Mouse (Mus musculus): Measurements from ENCODE around the gene Exosc5.

Gene Exosc5

DNA sequence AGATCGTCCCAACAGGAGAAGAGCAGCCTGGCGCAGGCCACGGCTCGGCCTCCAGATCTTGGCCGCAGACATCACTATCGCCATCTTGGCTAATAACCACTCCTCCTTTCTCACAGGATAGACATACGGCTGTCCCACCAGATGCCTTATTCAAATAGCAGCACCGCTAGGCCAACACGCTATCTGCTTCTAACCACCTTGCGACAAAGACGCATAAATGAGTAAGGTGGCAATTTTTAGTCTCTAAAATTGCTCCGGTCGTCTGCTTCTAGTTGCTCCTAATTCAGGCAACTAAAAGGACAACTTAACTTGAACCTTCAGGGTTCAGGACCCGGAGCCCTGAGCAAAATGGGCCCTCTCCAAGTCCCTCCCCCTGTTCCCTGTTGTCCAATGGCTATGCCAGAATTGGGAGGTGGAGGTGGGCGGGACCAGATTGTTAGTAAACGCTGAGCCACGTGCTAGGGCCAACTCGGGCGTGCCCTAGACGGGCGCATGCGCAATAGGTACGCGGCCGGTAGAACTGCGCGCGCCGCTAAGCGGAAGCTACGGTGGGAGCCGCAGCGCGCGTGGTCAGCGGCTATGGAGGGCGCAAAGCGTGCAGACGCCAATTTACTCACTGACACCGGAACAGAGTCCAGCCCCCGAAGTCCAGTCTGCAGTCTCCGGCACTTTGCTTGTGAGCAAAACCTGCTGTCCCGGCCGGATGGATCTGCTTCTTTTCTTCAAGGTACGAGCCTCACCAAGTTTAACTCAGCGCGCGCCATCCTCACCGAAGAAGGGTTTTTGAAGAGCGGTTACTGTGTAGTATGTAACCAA, at the start of gene Exosc5, which contains the start of gene Bckdha:
Gene Exosc5 (plus strand): TSS at position 508 of the 816 bp plus-strand sequence.
Gene Bckdha (minus strand): TSS at position 325 of the 816 bp plus-strand sequence.
- peak; percentile 99 for DNase-seq (ENCODE audit: low spot score in 2 of 2)

DNA sequence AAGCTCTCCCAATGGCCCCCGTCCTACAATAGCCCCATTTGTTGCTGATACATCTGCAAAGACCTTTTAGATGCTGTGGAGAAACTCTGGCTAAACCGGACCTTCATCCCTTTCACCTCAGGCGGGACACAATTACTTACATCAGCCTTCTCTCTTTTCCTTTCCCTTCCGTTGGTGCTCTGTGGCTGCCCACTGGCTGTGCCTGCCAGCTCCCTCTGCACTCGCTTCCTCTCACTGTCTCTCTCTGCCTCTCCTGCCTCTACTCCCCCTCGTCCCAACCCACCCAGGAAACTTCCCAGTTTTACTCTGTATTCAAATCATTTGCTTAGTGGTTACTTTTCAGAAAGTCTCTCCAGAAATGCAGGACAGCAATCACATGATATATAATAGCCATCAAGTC, 48.9 kb upstream of the Exosc5 start:
- DNase-seq (ENCODE audit: low spot score in 2 of 2), result no peak

DNA sequence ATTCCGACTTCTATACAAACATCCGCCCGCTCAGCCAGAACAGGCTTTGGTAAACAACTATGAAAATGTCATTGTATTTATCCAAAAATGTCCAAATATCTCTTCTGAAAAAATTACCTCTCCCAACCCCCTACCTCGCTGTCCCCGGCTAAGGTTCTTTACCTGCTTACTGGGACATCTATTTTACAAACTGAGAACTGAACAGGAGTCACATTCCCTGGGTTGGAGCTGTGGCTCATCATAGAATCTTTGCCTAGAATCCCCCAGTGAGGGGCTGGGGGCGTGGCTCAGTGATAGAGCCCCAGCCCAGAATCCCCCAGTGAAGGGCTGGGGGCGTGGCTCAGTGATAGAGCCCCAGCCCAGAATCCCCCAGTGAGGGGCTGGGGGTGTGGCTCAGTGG, 47.5 kb upstream of the Exosc5 start:
- no peak for DNase-seq (ENCODE audit: low spot score in 2 of 2)

DNA sequence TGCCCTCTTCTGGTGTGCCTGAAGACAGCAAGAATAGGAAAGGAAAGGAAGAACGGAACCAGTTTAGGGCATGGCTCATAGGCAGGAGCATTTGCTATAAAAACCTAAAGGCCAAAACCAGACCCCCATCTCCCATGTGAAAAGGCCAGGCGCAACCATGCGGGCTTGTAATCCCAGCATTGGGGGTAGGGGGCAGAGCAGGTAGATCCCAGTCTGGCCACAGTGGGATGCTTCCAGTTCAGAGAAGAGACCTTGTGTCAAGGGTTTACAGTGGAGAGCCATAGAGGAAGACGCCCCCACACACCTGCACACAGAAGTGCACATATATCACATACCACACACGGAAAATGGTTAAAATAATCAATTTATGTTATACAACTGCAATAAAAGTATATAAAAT, 44.9 kb upstream of the Exosc5 start:
- DNase-seq (ENCODE audit: low spot score in 2 of 2), result peak in 1 of 2 experiments; percentile 47

DNA sequence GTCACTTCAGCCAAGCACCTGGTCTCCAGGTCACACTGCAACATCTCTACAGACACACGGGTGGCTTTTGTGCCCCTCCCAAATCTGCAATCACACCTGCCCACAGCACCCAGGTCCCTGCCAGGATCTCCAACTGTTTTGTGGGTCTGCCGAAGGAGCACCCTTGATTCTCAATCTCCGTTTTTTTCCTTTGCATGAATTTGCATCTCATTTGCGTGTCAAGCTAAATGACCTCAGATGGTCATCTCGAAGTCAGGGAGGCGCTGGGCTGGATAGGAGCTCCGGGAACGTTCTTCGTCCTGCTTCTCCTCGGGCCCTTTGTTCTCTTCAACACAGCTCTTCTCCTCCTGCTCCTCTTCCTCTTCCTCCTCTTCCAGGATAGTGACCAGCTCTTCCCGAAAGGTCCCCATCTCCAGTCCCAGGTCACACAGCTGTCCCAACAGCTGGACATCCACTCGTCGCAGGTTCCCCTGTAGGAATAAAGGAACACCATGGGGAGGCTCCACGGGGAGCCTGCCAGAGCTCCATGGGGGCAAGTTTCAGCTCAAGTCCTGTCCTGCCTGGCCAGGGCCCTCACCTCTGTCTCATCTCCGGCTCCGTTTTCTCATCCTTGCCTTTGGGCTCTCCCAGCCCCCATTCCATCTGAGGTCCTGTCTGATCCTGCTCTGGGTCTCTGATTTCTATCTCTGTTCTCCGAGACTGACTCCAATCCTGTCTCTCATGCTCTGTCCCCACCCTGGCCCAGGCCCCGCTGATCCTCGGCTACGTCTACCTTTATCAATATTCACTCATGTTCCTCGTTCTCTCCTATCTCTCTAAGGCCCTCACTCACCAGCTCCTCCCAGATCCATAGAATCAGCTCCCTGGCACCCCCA, 43.9 kb upstream of the Exosc5 start:
- DNase-seq (ENCODE audit: low spot score in 2 of 2), result peak in 1 of 2 experiments; percentile 55

DNA sequence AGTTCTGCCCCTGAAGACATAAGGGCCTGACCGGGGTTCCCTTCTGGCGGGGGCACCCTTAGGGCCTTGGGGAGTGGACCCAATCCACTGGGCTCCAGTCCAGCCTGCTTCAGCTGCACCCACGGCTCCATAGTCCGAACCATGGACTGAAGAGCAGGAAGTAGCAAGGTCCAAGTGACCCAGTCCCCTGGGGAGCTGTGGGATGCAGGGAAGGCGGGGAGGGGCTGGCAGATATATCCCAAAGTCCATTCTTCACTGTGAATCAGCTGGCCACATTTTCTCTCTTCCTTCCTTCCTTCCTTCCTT, 43.3 kb upstream of the Exosc5 start, which contains the start of gene Erich4:
Gene Erich4 (minus strand): TSS at position 187 of the 306 bp plus-strand sequence.
- no peak for DNase-seq (ENCODE audit: low spot score in 2 of 2)

DNA sequence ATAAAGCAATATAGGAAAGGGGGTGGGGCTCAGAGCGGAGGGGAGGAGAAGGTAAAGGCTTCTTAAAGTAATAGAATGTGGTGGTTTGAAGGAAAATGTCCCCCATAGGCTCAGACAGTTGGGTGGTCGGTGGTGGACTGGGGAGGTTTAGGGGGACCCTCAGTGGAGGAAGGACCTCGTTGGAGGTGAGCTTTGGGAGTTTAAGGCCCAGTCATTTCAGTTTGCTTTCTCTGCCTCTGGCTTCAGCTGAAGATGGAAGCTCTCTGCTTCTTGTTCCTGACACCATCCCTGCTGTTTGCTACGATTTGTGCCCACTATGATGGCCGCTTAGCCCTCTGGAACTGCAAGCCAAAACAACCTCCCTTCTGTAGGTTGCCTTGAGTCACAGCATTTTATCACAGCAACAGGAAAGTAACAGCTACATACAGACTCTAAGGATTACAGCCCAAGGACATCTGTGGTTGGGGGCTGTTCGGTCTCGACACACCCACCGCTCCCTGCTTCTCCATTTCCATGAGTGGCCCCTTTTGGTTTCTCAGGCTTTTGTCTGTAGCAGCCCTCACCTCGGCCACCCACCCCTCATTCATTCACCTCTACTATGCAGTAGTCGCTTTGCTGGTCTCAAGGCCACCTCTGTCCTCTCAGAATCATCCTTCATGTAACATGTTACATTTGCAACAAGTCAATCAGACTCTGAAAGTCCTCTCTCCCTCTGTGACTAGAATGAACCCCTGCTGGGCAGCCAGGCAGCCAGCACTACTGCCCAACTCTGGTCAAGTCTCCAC, 41.4 kb upstream of the Exosc5 start:
- peak in 1 of 2 experiments; percentile 54 for DNase-seq (ENCODE audit: low spot score in 2 of 2)

DNA sequence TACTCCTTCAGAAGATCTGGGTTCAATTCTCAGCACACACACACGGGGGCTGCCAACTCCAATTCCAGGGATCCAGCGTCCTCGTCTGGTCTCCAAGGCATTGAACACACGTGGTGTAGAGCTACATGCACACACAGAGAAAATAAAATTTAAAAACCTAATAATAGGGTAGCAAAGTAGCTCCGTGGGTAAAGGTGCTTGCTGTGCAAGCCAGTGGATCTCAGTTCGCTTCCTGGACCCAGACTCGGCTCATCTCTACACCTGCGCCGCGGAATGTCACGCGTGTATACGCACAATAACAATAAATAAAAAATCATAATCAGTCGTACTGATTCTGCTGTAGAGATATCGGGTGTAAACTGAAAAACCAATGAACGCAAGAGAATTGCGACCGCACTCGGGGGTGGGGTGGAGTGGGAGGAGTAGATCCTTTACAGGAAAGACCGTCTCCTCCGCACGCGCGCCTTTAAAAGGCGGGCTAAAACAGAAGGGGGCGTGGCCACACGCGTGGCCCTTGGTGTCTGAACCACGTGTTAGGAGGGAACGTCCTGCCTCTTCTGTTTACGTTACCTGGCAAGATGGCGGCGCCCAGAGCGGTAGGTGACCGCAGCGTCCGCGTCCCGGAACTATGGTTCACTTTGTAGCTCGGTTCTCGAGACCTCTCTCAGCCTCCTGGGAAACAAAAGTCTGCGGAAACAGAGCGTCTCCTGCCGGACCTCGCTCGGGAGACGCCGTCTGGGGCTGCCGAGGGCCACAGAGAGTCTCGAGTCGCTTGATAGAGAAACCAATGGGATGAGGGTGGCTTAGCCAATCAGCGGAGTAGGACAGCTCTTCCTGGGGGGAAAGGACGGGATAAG, 39.9 kb upstream of the Exosc5 start, which contains the start of gene Dmac2:
Gene Dmac2 (plus strand): TSS at position 550 of the 857 bp plus-strand sequence.
- peak; percentile 86 to 91 for DNase-seq (ENCODE audit: low spot score in 2 of 2)

DNA sequence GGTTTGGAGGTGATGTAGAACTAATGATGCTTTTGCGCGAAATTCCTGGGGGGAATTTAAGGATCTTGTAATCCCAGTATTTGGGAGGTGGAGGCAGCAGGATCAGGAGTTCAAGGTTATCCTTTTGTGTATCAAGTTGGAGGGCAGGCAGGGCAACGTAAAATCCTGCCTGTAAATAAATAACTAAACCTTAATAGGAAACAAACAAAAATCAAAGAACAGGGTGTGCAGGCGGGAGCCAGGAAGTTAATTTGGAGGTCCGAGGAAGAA, 39.3 kb upstream of the Exosc5 start:
- DNase-seq (ENCODE audit: low spot score in 2 of 2), result no peak

DNA sequence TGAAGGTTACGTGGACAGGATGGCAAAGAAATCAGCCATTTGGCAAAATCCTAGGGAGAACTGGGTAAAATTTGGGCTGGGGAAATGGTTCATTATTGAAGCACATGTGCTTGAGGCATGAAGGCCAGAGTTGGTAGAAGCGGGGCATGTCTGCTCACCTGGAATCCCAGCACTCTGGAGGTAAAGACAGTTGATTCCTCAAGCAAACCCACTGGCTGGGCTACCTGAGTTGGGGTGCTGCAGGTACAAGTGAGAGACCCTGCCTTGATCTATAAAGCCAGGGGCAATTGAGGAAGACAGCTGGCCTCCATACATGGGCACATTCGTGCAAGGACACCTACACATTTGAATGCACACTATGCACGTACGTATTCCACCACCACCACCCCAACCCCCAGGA, 38.9 kb upstream of the Exosc5 start:
- peak in 1 of 2 experiments; percentile 39 for DNase-seq (ENCODE audit: low spot score in 2 of 2)

DNA sequence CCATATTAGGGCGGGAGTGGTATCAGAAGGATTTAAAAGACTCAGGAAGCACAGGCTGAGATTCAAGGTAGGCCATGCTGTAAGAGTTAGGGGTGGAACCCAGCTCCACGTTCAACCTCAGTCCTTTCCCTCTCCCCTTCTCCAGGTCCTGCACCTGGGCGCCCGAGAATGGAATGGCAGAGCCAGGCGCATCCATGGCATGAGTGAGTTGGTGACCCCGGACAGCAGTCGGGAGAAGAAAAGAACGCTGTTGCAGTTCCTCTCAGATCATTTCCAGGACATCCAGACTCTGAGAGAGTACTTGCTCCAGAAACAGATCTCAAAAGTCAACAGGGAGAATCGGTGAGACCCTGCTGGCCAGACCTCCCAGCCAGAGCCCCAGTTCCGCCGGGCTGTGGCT, 38.2 kb upstream of the Exosc5 start:
- peak in 1 of 2 experiments; percentile 56 for DNase-seq (ENCODE audit: low spot score in 2 of 2)

DNA sequence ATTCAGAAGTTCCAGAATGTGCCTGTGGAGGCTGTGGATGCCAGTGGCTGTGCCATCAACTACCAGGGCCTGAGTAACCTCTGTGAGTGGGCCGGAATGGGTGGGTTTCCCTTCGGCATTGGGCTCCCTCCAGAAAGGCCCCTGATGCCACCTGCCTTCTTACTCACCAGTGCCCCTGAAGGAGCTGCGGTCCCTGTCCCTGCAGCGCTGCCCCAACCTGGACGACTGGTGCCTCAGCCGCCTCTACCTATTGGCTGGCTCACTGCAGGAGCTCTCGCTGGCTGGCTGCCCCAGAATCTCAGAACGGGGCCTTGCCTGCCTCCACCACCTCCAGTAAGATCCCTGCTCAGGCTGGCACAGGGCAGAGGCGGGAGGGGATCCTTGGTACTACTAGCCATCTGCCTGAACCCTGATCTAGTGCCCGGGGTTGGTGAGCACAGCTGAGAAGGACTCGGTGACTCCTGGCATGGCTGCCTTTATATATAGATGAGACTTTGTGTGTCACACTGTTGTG, 35.0 kb upstream of the Exosc5 start:
- no peak for DNase-seq (ENCODE audit: low spot score in 2 of 2)

DNA sequence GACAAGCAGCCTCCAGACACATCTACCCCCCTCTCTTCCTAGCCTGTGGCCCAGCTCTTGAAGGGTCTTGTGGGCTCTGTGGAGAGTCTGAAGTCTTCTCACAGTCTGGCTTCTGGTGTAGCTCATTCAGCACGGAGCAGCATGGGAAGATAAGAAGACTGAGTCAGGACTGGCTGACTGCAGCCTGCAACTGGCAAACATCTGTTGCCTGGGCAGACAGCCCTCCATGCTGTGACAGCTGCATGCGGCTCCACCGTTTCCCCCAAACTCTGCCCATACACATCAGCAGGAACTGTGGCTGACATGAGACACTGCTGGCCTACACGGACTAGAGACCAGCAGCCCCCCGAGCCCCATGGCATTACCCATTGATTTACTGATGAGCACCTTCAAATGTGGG, 34.1 kb upstream of the Exosc5 start:
- DNase-seq (ENCODE audit: low spot score in 2 of 2), result no peak

DNA sequence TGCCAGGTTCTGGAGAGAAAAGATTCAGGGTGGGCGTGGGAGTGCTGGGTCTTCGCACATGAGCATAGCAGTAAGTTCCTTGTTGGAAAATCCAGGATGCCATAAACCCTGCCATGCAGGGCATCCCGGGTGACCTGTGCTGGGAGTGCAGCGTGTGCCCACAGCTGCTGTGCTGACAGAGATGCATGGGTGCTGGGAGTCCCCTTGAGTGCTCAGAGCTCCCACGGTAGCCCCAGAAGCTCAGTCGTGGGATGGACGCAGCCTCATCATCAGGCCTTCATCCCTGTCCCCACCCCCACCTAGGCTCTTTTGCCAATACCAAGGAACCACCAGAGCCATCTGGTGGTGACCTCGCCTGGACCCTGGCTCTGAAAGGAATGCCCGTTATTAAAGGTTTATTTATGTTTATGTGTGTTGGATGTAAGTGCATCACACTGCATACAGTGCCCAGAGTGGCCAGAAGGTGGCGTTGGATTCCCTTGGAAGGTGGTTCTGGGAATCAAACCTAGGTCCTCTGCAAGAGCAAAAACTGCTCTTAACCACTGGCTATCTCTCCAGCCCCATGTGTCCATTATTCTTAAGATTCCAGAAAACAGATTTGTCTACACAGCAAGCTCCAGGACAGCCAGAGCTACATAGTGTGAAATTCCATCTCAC, 33.2 kb upstream of the Exosc5 start:
- DNase-seq (ENCODE audit: low spot score in 2 of 2), result no peak

DNA sequence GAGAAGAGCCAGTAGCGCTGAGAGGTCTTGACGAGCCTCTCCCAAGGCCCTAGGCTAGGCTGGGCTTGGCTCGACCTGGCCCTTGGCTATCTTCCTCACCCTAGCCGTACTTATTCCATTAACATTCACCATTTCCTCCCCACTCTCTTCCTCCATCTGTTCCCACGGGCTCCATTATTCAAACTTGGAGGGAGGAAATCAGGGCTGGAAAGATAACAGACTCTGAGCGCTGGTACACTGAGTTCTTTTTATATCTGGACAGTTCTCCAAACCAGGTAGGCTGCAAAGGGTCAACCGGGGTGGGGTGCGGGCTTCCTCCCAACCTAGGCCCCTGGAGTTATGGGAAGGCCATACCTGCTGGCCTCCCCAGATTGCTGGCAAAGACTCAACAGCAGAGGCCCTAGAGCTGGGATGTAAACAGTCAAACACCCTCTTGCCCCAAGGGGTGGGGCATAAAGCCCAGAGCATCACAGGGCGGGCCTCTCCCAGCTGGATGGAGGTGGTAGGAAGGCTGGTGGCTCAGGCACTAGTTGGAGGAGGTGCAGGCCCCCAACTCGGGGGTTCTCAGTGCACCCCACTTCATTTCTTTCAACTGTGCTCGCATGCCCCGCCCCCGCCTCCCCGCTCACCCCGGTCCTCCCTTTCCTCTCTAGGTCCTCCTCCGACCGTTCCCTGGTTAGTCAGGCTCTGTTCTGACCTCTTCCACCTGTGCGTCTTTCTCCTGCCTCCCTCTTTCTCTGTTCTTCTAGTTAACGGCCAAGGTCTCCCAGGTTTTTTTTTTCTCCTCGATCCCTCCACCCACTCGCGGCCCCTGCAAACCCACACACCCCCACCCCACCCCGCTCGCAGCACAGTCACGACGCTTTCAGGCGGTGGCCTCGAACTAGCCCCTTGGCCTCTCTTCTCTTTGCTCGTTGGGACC, 32.2 kb upstream of the Exosc5 start, which contains the start of gene B3gnt8:
Gene B3gnt8 (plus strand): TSS at position 146 of the 922 bp plus-strand sequence.
- DNase-seq (ENCODE audit: low spot score in 2 of 2), result peak in 1 of 2 experiments; percentile 66

DNA sequence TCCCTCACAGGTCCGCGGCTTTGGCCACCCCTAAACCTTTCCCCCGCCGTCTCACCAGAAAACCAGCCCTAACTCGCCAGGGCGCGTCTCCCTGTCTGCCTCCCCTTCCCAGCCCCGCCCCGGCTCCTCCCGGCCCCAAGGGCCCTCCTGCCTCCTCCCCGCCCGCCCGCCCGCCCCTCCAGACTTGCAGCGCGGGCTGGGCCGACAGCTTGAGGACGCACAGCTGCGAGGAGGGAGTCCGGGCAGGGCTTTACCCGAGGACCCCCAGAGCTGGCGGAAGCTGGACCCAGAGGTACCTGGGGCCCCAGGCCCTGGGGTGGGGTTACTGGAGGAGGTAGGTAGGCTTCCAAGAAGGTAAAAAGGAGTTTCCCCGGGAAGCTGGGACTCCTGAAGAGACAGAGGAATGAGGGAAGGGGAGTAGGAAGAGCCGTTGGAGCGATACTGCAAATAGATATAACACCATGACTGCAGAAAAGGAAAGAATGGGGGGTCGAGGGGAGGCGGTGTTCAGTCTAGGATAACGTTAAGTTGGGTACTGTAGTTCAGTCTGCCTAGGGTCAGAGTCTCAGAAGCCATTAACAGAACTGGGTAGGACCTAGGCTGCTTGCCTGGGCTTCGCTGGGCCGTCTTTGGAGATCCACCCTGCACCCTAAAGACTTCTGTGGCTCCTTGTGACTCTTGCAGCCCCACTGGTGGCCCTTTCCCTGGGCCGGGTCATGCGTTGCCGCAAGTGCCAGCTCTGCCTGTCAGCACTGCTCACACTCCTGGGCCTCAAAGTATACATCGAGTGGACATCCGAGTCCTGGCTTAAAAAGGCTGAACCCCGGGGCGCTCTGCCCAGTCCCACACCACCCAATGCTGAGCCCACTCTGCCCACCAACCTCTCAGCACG, 31.3 kb upstream of the Exosc5 start:
- peak; percentile 79 for DNase-seq (ENCODE audit: low spot score in 2 of 2)

DNA sequence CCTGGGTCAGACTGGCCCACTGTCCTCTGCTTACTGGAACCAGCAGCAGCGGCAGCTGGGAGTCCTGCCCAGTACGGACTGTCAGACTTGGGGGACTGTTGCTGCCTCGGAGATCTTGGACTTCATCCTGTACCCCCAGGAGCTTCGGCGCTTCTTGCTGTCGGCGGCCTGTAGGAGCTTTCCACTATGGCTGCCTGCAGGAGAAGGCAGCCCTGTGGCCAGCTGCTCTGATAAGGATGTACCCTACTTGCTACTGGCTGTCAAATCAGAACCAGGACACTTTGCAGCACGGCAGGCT, 30.7 kb upstream of the Exosc5 start:
- no peak for DNase-seq (ENCODE audit: low spot score in 2 of 2)

DNA sequence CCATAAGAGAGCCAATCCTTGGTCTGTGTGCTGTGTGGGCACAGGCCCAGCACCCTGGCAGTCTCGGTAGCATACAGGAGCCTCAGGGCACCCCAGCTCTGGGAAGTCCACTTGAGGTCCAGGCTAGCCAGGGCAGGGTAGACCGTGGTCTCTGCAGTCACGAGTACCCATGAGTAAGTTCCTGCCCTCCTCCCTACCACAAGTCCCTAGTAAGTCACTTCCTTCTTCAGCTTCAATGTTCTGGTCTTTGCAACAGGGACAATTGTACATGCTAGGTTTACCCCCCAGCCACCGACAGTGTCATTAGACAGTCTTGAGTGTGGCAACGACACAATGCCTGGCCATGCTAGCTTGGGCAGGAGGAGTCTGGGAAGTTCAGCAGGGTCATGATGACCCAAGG, 26.3 kb upstream of the Exosc5 start:
- DNase-seq (ENCODE audit: low spot score in 2 of 2), result no peak

All from urinary bladder, postnatal 4 days (tissue).